Mouse (Mus musculus): ENCODE data around the gene Dnajb12. TPM values are rescaled to one million over a fixed set of nuclear protein-coding genes. Genes with fewer than 3 reads are reported as not detected.

The Dnajb12 gene
- total and polyA plus RNA-seq, 3 experiments: 32.9 to 45.4 (median 36.8) TPM

DNA sequence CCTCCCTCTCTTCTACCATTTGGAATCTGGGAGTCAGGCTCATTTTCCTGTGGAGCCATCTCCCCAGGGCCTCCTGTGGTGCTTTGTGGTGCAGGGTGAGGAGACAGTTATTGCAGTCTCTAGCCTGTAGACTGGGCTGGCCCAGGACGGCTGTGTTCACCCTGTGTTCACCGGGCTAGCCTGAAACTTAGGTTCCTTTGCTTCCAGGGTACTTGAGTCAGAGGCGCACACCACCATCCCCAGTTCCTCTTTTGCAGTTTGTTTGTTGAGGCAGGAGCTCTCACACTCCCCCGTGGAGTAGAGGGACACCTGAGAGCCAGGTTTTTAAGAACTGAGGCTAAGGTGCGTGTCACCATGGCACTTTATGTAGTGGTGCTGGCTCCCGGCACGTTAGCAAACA lies 10.0 kb downstream of the Dnajb12 start:
- Histone ChIP-seq H3K4me1 (ENCODE audit: control insufficient read depth, insufficient read depth, low read length) (peaks cover 11% of the 10 kb centered on the region), H3K79me2 (replicated peaks; ENCODE audit: control insufficient read depth, insufficient read depth, low read length) (0 out of 2 replicates have a peak, but pooled peaks cover 2% of the 10 kb centered on the region), H3K4me3 (no peak overlapping the region), H3K9ac (ENCODE audit: low read depth, low read length) (no peak overlapping the region), H3K27ac (no peak overlapping the region), H3K27me3 (ENCODE audit: control insufficient read depth, insufficient read depth, low read length) (no peaks in the 10 kb centered on the region), H3K36me3 (ENCODE audit: control insufficient read depth, insufficient read depth, low read length) (no peaks in the 10 kb centered on the region)
- intact Hi-C loops (cut with DNase I): no loop called here
- no peak for DNase-seq
- WGBS: 85% methylated on average over 7 of the region's 7 CpGs
- no peak for TF ChIP-seq CTCF (IDR thresholded peaks at IDR 0.05)

- no peaks in the 10 kb centered on the region for H3K36me3 ChIP-seq (ENCODE audit: control insufficient read depth, insufficient read depth, low read length)
- H3K79me2 ChIP-seq (replicated peaks; ENCODE audit: control insufficient read depth, insufficient read depth, low read length): 0 out of 2 replicates have a peak, but pooled peaks cover 2% of the 10 kb centered on the region
- 82% methylated on average over 15 of the region's 15 CpGs for WGBS
- TF ChIP-seq EP300 (IDR thresholded peaks at IDR 0.05; ENCODE audit: insufficient read depth, low read depth, low read length) (no peak), CTCF (IDR thresholded peaks at IDR 0.05) (no peak), POLR2A (IDR thresholded peaks at IDR 0.05; ENCODE audit: insufficient read depth, low read depth, low read length) (no peak)
- no peak overlapping the region for H3K27ac ChIP-seq
- H3K9ac ChIP-seq (ENCODE audit: low read depth, low read length): no peak overlapping the region
- H3K4me1 ChIP-seq (ENCODE audit: control insufficient read depth, insufficient read depth, low read length): peaks cover 9% of the 10 kb centered on the region
- intact Hi-C loops (cut with DNase I): loop anchor here (5.0 to 10.0 kb wide), 2 partner anchors 257 to 355 kb away; no protein-coding TSS in a partner anchor
- H3K4me3 ChIP-seq: no peak overlapping the region
- DNase-seq: no peak
- H3K27me3 ChIP-seq (ENCODE audit: control insufficient read depth, insufficient read depth, low read length): no peaks in the 10 kb centered on the region
Observed at GRCm38 (mm10) chr10:59889953-59890751, 10.8 kb downstream of the Dnajb12 start.

DNA sequence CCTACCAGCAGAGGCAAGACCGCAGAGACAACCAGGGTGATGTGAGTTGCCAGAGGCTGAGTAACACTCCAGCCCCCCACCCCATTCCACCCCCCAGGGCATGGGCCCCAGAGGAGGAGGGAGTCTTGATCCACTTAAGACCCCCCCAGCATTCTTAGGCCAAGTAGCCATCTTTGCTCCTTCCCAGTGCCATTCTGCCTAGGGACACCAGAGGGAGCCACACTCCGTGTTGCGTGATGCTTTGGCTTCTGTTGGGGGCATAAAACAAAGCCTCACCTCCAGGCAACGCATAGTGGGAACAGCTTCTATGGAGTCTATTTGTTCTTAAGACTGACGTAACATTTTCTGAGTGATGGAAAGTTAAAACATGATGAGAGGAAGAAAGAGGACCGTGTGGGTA lies 13.6 kb downstream of the Dnajb12 start:
- no peak overlapping the region for H3K9ac ChIP-seq (ENCODE audit: low read depth, low read length)
- no peaks in the 10 kb centered on the region for H3K27me3 ChIP-seq (ENCODE audit: control insufficient read depth, insufficient read depth, low read length)
- intact Hi-C loops (cut with DNase I): loop anchor here (1.0 to 10.0 kb wide), 4 partner anchors 110 to 352 kb away; partner anchors contain the start of genes Anapc16 and Ascc1
- no peaks in the 10 kb centered on the region for H3K79me2 ChIP-seq (replicated peaks; ENCODE audit: control insufficient read depth, insufficient read depth, low read length)
- TF ChIP-seq EP300 (IDR thresholded peaks at IDR 0.05; ENCODE audit: insufficient read depth, low read depth, low read length) (peak; percentile 98), CTCF (IDR thresholded peaks at IDR 0.05) (peak; percentile 88), POLR2A (IDR thresholded peaks at IDR 0.05; ENCODE audit: insufficient read depth, low read depth, low read length) (no peak)
- H3K4me3 ChIP-seq: no peak overlapping the region
- DNase-seq: peak; percentile 68 to 83
- WGBS: 39% methylated on average over 6 of the region's 6 CpGs
- peaks cover 4% of the 10 kb centered on the region for H3K4me1 ChIP-seq (ENCODE audit: control insufficient read depth, insufficient read depth, low read length)
- H3K36me3 ChIP-seq (ENCODE audit: control insufficient read depth, insufficient read depth, low read length): no peaks in the 10 kb centered on the region
- H3K27ac ChIP-seq: no peak overlapping the region

DNA sequence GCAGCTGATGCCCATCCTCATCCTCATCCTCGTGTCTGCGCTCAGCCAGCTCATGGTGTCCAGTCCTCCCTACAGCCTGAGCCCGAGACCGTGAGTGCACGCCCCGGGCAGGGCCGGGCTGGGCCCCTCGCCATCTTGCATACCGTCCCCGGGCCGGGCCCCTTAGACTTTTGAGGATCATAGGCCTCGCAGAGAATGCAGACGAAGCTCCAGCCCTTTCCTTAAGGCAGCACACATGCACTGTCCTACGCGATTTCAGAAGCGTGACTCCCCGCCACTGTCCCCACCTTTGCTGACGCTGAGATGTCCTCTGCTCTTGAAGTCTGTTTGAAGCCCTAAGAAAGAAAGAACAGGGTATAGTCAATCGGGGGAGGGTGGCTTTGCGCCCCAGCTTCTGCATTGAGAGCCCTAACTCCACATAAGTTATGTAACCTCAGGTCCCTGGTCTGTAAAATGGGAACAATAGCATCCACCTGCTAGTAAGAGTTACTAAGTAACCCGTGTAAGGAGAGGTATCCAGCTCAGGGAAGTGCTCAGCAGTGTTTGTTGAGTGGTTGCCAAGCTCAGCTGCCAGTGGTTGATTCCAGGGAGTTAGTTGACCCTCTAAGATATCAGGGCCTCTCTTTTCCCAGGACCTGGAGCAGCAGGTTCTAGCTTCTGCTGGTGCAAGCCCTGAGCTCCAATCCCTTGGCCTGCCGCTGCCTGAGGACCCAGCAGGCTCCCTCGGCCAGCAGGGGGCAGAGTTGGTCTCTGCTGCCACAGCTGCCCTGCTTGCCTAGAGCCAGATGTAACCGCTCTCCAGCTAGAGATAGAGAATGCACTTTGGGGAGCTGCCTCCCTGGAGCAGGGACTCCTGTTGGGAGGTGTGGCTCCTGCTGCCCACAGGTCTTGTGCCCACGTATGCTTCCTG lies 15.2 kb downstream of the Dnajb12 start:
- TF ChIP-seq EP300 (IDR thresholded peaks at IDR 0.05; ENCODE audit: insufficient read depth, low read depth, low read length) (peak; percentile 98), CTCF (IDR thresholded peaks at IDR 0.05) (peak; percentile 99), POLR2A (IDR thresholded peaks at IDR 0.05; ENCODE audit: insufficient read depth, low read depth, low read length) (0 out of 2 replicates have a peak, but pooled peaks have one; percentile 15)
- Histone ChIP-seq H3K79me2 (replicated peaks; ENCODE audit: control insufficient read depth, insufficient read depth, low read length) (no peaks in the 10 kb centered on the region), H3K4me3 (no peak overlapping the region), H3K27ac (peak overlapping the region; percentile 34), H3K36me3 (ENCODE audit: control insufficient read depth, insufficient read depth, low read length) (no peaks in the 10 kb centered on the region), H3K4me1 (ENCODE audit: control insufficient read depth, insufficient read depth, low read length) (peaks cover 4% of the 10 kb centered on the region), H3K9ac (ENCODE audit: low read depth, low read length) (no peak overlapping the region), H3K27me3 (ENCODE audit: control insufficient read depth, insufficient read depth, low read length) (no peaks in the 10 kb centered on the region)
- 79% methylated on average over 25 of the region's 25 CpGs for WGBS
- intact Hi-C loops (cut with DNase I): loop anchor here (1.0 to 10.0 kb wide), 3 partner anchors 54 to 350 kb away; no protein-coding TSS in a partner anchor
- DNase-seq: peak; percentile 87 to 92

DNA sequence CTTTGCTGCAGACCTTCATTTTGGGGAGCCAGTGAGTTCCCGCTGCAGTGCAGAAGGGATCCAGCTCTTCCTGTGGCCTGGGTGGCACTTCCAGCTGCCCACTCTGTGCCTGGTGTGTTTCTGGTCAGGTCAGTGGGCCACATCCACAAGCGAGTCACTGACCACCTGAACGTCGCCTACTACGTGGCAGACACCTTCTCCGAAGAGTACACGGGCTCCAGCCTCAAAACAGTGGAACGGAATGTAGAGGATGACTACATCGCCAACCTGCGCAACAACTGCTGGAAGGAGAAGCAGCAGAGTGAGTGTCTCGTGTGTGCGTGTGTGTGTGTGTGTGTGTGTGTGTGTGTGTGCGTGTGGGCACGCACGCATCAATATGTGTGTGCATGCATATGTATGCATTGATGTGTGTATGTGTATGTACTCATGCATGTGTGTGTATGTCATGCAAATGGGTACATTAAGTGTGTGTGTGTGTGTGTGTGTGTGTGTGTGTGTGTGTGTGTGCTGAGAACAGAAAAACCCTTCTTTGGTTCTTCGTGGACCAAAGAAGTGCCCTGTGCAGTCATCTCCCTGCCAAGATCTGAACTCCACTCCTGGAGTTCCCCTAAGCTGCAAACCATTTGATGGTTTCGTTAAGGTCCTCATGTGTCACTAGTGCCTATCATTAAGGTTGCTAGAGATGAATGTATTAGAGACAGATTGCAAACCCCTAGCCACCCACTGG lies 16.3 kb downstream of the Dnajb12 start:
- no peak for TF ChIP-seq EP300 (IDR thresholded peaks at IDR 0.05; ENCODE audit: insufficient read depth, low read depth, low read length)
- TF ChIP-seq CTCF (IDR thresholded peaks at IDR 0.05): no peak
- TF ChIP-seq POLR2A (IDR thresholded peaks at IDR 0.05; ENCODE audit: insufficient read depth, low read depth, low read length): no peak
- Histone ChIP-seq H3K79me2 (replicated peaks; ENCODE audit: control insufficient read depth, insufficient read depth, low read length) (no peaks in the 10 kb centered on the region), H3K4me3 (no peak overlapping the region), H3K9ac (ENCODE audit: low read depth, low read length) (no peak overlapping the region), H3K36me3 (ENCODE audit: control insufficient read depth, insufficient read depth, low read length) (no peaks in the 10 kb centered on the region), H3K27ac (no peak overlapping the region), H3K4me1 (ENCODE audit: control insufficient read depth, insufficient read depth, low read length) (peaks cover 9% of the 10 kb centered on the region), H3K27me3 (ENCODE audit: control insufficient read depth, insufficient read depth, low read length) (no peaks in the 10 kb centered on the region)
- intact Hi-C loops (cut with DNase I): loop anchor here (2.0 to 10.0 kb wide), 2 partner anchors 27 to 349 kb away; no protein-coding TSS in a partner anchor
- DNase-seq: no peak
- 96% methylated on average over 17 of the region's 17 CpGs for WGBS

All from heart, adult 2 months (tissue).